Mouse (Mus musculus): ENCODE measurements at regions not wholly inside any gene's neighbourhood (a gene's known extent, or its start where the extent isn't known, plus 50 kb on each side); places are given as distances from the start of the nearest gene placed in this dataset.

- POLR2A ChIA-PET: no interaction called here
- CTCF ChIA-PET: no interaction called here
Measured at GRCm38 (mm10) chr19:21913005-21913670, 135.0 kb downstream of the Cemip2 start.

DNA sequence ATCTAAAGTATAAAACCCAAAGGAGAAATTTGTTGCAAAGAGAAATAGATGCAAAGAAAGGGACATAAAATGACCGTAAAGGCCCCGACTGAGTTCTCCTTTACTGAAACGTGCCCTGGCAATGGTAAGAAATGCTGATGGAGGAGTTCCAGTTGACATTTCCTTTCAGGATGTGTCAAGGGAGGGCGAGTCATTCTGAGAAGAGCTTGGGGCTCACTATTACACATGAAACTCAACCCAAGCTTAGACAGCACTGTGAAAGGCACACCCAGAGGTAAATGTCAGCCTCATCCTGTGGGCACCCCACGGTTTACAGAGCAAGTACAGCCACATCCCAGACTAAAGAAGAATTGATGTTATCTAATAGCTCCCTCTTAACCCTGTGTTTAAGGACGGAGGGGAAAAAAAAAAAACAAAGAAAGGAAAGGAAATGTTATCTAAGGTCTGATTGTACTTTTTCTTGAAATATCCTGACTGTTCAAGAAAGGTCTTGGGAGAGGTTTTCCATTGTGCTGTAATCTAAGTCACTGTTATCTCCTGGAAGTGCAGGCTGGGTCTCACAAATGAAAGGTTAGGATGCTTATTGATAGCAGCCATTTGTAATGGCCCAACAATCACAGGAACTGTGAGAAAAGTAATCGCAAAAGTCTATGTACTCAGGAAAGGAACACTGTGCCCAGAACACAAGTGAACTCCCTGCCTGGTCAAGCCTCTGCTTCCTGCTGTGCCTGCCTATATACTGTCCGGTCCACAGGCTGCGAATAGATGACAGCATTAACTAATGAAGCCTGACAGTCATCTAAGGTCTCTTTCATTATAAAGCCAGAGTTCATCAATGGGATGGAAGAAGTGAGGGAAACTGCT, 135.8 kb downstream of the Cemip2 start:
- ChIA-PET CTCF (no interaction called here), POLR2A (no interaction called here)

GRCm38 (mm10) chr19:21914658-21915057, 136.5 kb downstream of the Cemip2 start:
- POLR2A ChIA-PET: interaction anchor here in 1 of 4 experiments (0.6 kb wide), 1 partner anchor 15 kb away, joined by 3 read pairs; no protein-coding TSS in a partner anchor
- CTCF ChIA-PET: no interaction called here

DNA sequence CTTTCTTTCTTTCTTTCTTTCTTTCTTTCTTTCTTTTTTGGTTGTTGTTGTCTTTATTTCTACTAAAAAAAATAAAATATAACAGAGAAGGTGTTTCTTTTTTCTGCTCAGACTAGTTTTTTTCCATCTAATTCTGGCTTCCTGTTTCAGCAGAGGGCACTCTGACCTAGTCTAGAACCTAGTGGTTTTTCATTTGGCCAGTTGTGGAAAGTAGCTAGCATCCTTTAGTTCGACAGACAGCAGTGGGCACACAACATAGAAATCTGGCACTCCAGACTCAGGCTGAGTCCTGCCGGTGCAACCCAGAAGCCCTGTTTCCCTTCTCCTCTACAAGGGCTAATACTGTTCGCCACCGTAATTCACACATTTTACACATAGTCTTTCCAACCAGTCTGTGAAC, 140.0 kb downstream of the Cemip2 start:
- CTCF ChIA-PET: interaction anchor here in 1 of 4 experiments (0.6 kb wide), 1 partner anchor 335 kb away, joined by 4 read pairs; no protein-coding TSS in a partner anchor
- POLR2A ChIA-PET: no interaction called here

- POLR2A ChIA-PET: interaction anchor here in 1 of 4 experiments (0.6 kb wide), 1 partner anchor 1263 kb away, joined by 3 read pairs; no protein-coding TSS in a partner anchor
- CTCF ChIA-PET: no interaction called here
Measured at GRCm38 (mm10) chr19:21919074-21919473, 140.9 kb downstream of the Cemip2 start.

- CTCF ChIA-PET: no interaction called here
- POLR2A ChIA-PET: no interaction called here
Measured at GRCm38 (mm10) chr19:21940114-21940513, 162.0 kb downstream of the Cemip2 start.

- POLR2A ChIA-PET: no interaction called here
- CTCF ChIA-PET: no interaction called here
Measured at GRCm38 (mm10) chr19:21941720-21942119, 163.6 kb downstream of the Cemip2 start.

GRCm38 (mm10) chr19:21942286-21942685, 164.1 kb downstream of the Cemip2 start:
- CTCF ChIA-PET: no interaction called here
- POLR2A ChIA-PET: no interaction called here

GRCm38 (mm10) chr19:21943407-21943806, 165.3 kb downstream of the Cemip2 start:
- ChIA-PET POLR2A (interaction anchor here in 1 of 4 experiments (1.0 kb wide), 1 partner anchor 159 kb away, joined by 3 read pairs; no protein-coding TSS in a partner anchor), CTCF (no interaction called here)

GRCm38 (mm10) chr19:21946262-21946922, 168.2 kb downstream of the Cemip2 start:
- CTCF ChIA-PET: no interaction called here
- POLR2A ChIA-PET: interaction anchor here in 1 of 4 experiments (0.6 kb wide), 1 partner anchor 93 kb away, joined by 3 read pairs; no protein-coding TSS in a partner anchor

- POLR2A ChIA-PET: no interaction called here
- CTCF ChIA-PET: no interaction called here
Measured at GRCm38 (mm10) chr19:21948030-21948429, 169.9 kb downstream of the Cemip2 start.

DNA sequence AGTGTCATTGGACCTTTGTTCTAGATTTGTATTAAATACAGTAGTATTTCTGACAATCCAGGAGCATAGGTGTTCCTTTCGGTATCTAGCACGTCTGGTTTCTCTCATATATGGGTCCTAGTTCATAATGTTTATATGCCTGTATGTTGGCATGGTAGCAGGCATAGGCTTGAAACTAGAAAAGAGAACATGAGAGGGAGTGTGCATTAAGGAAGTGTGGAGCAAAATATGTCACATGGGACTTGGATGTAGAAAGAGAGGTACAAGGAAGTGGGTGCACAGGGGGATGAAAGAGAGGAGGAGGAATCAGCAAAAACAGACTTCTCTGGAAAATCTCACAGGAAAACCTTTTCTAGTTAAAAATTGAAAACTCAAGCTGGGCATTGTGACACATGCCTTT, 176.2 kb upstream of the Trpm3 start:
- POLR2A ChIA-PET: no interaction called here
- CTCF ChIA-PET: no interaction called here

GRCm38 (mm10) chr19:21989857-21990256, 149.0 kb upstream of the Trpm3 start:
- POLR2A ChIA-PET: no interaction called here

GRCm38 (mm10) chr19:21990970-21991369, 147.9 kb upstream of the Trpm3 start:
- ChIA-PET CTCF (no interaction called here), POLR2A (no interaction called here)

More at GRCm38 (mm10) chr19:21989857-21990256, 149.0 kb upstream of the Trpm3 start:
- CTCF ChIA-PET: no interaction called here

- ChIA-PET CTCF (no interaction called here), POLR2A (no interaction called here)
Measured at GRCm38 (mm10) chr19:21991413-21991812, 147.4 kb upstream of the Trpm3 start.

DNA sequence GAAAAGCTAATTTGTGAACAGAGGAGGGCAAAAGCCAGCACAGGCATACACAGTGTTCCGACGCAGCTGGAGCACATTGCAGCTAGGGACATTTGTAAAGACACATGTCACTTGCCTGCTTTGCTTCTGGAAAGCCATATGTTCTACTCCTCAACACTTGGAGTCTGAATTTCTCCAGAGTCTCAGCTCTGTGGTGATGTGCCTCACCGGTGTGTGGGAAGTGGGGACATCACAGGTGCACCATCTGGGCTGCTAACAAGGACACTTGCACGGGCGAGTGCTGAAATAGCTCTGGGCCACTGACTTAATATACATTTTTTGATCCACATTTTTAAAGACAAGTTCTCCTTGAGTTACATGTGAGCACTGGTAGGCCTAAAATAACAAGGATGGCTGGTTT, 139.2 kb upstream of the Trpm3 start:
- POLR2A ChIA-PET: interaction anchor here in 1 of 4 experiments (1.1 kb wide), 1 partner anchor 9 kb away, joined by 4 read pairs; no protein-coding TSS in a partner anchor
- CTCF ChIA-PET: interaction anchor here in 3 of 4 experiments (0.7 to 1.0 kb wide), 3 partner anchors 166 to 252 kb away, joined by 3 read pairs; no protein-coding TSS in a partner anchor

DNA sequence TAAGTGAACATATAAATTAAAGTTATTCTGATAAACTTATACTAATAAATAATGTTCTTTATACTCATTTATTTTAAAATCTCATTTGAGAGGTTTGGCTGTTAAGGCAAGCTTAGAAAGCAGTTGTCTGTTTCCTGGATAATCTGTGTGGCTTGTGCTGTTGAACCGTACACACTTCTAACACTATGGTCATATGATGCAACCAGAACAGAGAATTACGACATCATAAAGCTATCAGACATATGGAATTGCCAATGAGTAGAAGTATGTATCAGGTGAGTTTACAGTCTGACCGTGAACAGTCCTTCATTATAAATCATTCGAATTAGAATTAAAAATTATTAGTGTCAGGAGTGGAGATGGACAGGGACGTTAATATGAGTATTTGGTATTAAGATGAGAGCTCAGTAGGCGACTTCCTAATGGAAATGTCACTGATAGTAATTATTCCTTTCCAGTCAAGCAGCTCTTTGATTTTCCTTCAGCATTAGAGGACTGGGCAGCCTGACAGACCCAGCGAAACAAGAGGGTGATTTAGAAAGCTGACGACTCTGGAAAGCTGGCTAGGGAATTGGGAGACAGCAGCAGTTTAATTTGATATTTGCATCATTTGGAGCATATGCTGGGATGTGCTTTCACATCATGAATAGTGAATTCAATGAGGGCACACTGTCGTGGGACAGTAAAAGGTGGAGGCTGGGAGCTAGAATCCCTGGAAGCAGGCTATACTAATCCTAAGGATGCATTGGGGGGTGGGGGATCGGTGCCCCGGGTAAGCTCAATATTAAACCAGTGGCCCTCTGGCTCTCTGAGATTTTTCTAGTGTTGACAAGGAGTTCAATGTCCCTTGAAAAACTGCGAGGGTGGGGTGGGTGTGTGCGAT, 130.6 kb upstream of the Trpm3 start:
- POLR2A ChIA-PET: interaction anchor here in 1 of 4 experiments (0.9 kb wide), 1 partner anchor 8 kb away, joined by 4 read pairs; no protein-coding TSS in a partner anchor
- CTCF ChIA-PET: no interaction called here

- ChIA-PET CTCF (no interaction called here), POLR2A (interaction anchor here in 1 of 4 experiments (0.6 kb wide), 1 partner anchor 221 kb away, joined by 3 read pairs; no protein-coding TSS in a partner anchor)
Measured at GRCm38 (mm10) chr19:22010239-22010638, 128.6 kb upstream of the Trpm3 start.
